Mouse (Mus musculus): ENCODE data around the gene Dnal1. TPM values are rescaled to one million over a fixed set of nuclear protein-coding genes. Genes with fewer than 3 reads are reported as not detected.

Gene Dnal1
- polyA plus RNA-seq, 1 experiment from 2014 or later: 2.8 TPM

GRCm38 (mm10) chr12:84151911-84152310, 37.7 kb downstream of the Dnal1 start:
- no peak overlapping the region for H3K27ac ChIP-seq (ENCODE audit: low read depth)
- H3K9me3 ChIP-seq (ENCODE audit: control insufficient read depth, low read length): no peaks in the 10 kb centered on the region
- H3K27me3 ChIP-seq (replicated peaks; ENCODE audit: control insufficient read depth, insufficient read depth, low read length): no peaks in the 10 kb centered on the region
- 78% methylated on average over 10 of the region's 10 CpGs for WGBS
- H3K36me3 ChIP-seq (ENCODE audit: control insufficient read depth, insufficient read depth, low read length): peaks cover 66% of the 10 kb centered on the region
- H3K9ac ChIP-seq (ENCODE audit: low read length): no peak overlapping the region
- H3K4me3 ChIP-seq (ENCODE audit: low read depth, low read length): no peak overlapping the region
- H3K4me2 ChIP-seq (ENCODE audit: low read length): no peak overlapping the region
- no peak for ATAC-seq (replicated peaks; ENCODE audit: low FRiP score, low TSS enrichment, low read depth)
- H3K4me1 ChIP-seq (replicated peaks; ENCODE audit: control insufficient read depth, insufficient read depth, low read length): peaks cover 12% of the 10 kb centered on the region
- no peak for DNase-seq (ENCODE audit: low spot score)

GRCm38 (mm10) chr12:84152352-84153190, 38.4 kb downstream of the Dnal1 start:
- Histone ChIP-seq H3K36me3 (ENCODE audit: control insufficient read depth, insufficient read depth, low read length) (peaks cover 65% of the 10 kb centered on the region), H3K27me3 (replicated peaks; ENCODE audit: control insufficient read depth, insufficient read depth, low read length) (no peaks in the 10 kb centered on the region), H3K4me1 (replicated peaks; ENCODE audit: control insufficient read depth, insufficient read depth, low read length) (peaks cover 12% of the 10 kb centered on the region), H3K4me2 (ENCODE audit: low read length) (0 out of 2 replicates have a peak overlapping the region, but pooled peaks have one; percentile 20), H3K4me3 (ENCODE audit: low read depth, low read length) (no peak overlapping the region), H3K9me3 (ENCODE audit: control insufficient read depth, low read length) (no peaks in the 10 kb centered on the region), H3K9ac (ENCODE audit: low read length) (no peak overlapping the region), H3K27ac (ENCODE audit: low read depth) (no peak overlapping the region)
- WGBS: 56% methylated on average over 32 of the region's 32 CpGs
- ATAC-seq (replicated peaks; ENCODE audit: low FRiP score, low TSS enrichment, low read depth) (peak; percentile 56; the same call in 1 of the 2 replicates), DNase-seq (ENCODE audit: low spot score) (peak; percentile 72)

- H3K4me2 ChIP-seq (ENCODE audit: low read length): no peak overlapping the region
- H3K27me3 ChIP-seq (replicated peaks; ENCODE audit: control insufficient read depth, insufficient read depth, low read length): no peaks in the 10 kb centered on the region
- H3K4me3 ChIP-seq (ENCODE audit: low read depth, low read length): no peak overlapping the region
- no peak overlapping the region for H3K27ac ChIP-seq (ENCODE audit: low read depth)
- H3K9me3 ChIP-seq (ENCODE audit: control insufficient read depth, low read length): no peaks in the 10 kb centered on the region
- DNase-seq (ENCODE audit: low spot score) (no peak), ATAC-seq (replicated peaks; ENCODE audit: low FRiP score, low TSS enrichment, low read depth) (no peak)
- H3K4me1 ChIP-seq (replicated peaks; ENCODE audit: control insufficient read depth, insufficient read depth, low read length): peaks cover 8% of the 10 kb centered on the region
- H3K9ac ChIP-seq (ENCODE audit: low read length): no peak overlapping the region
- WGBS: 78% methylated on average over 6 of the region's 6 CpGs
- H3K36me3 ChIP-seq (ENCODE audit: control insufficient read depth, insufficient read depth, low read length): peaks cover 73% of the 10 kb centered on the region
Measured at GRCm38 (mm10) chr12:84153414-84153813, 39.2 kb downstream of the Dnal1 start.

GRCm38 (mm10) chr12:84154786-84155522, 40.8 kb downstream of the Dnal1 start:
- no peak for ATAC-seq (replicated peaks; ENCODE audit: low FRiP score, low TSS enrichment, low read depth)

GRCm38 (mm10) chr12:84155523-84155871, 41.3 kb downstream of the Dnal1 start:
- Histone ChIP-seq H3K9me3 (ENCODE audit: control insufficient read depth, low read length) (no peaks in the 10 kb centered on the region), H3K9ac (ENCODE audit: low read length) (no peak overlapping the region), H3K27me3 (replicated peaks; ENCODE audit: control insufficient read depth, insufficient read depth, low read length) (no peaks in the 10 kb centered on the region), H3K4me3 (ENCODE audit: low read depth, low read length) (no peak overlapping the region), H3K27ac (ENCODE audit: low read depth) (no peak overlapping the region), H3K36me3 (ENCODE audit: control insufficient read depth, insufficient read depth, low read length) (peaks cover 89% of the 10 kb centered on the region), H3K4me2 (ENCODE audit: low read length) (no peak overlapping the region), H3K4me1 (replicated peaks; ENCODE audit: control insufficient read depth, insufficient read depth, low read length) (peaks cover 8% of the 10 kb centered on the region)
- ATAC-seq (replicated peaks; ENCODE audit: low FRiP score, low TSS enrichment, low read depth) (no peak), DNase-seq (ENCODE audit: low spot score) (no peak)
- WGBS: 86% methylated on average over 2 of the region's 2 CpGs

More at GRCm38 (mm10) chr12:84154786-84155522, 40.8 kb downstream of the Dnal1 start:
- H3K9me3 ChIP-seq (ENCODE audit: control insufficient read depth, low read length): no peaks in the 10 kb centered on the region
- DNase-seq (ENCODE audit: low spot score): no peak
- H3K4me3 ChIP-seq (ENCODE audit: low read depth, low read length): no peak overlapping the region
- peaks cover 86% of the 10 kb centered on the region for H3K36me3 ChIP-seq (ENCODE audit: control insufficient read depth, insufficient read depth, low read length)
- H3K9ac ChIP-seq (ENCODE audit: low read length): no peak overlapping the region
- H3K4me1 ChIP-seq (replicated peaks; ENCODE audit: control insufficient read depth, insufficient read depth, low read length): peaks cover 8% of the 10 kb centered on the region
- H3K4me2 ChIP-seq (ENCODE audit: low read length): no peak overlapping the region
- 54% methylated on average over 11 of the region's 11 CpGs for WGBS
- H3K27me3 ChIP-seq (replicated peaks; ENCODE audit: control insufficient read depth, insufficient read depth, low read length): no peaks in the 10 kb centered on the region
- no peak overlapping the region for H3K27ac ChIP-seq (ENCODE audit: low read depth)

GRCm38 (mm10) chr12:84156210-84156609, 42.0 kb downstream of the Dnal1 start:
- Histone ChIP-seq H3K27me3 (replicated peaks; ENCODE audit: control insufficient read depth, insufficient read depth, low read length) (no peaks in the 10 kb centered on the region), H3K27ac (ENCODE audit: low read depth) (no peak overlapping the region), H3K4me3 (ENCODE audit: low read depth, low read length) (no peak overlapping the region), H3K4me2 (ENCODE audit: low read length) (no peak overlapping the region), H3K9ac (ENCODE audit: low read length) (no peak overlapping the region), H3K36me3 (ENCODE audit: control insufficient read depth, insufficient read depth, low read length) (peaks cover 90% of the 10 kb centered on the region), H3K9me3 (ENCODE audit: control insufficient read depth, low read length) (no peaks in the 10 kb centered on the region), H3K4me1 (replicated peaks; ENCODE audit: control insufficient read depth, insufficient read depth, low read length) (peaks cover 3% of the 10 kb centered on the region)
- DNase-seq (ENCODE audit: low spot score) (no peak), ATAC-seq (replicated peaks; ENCODE audit: low FRiP score, low TSS enrichment, low read depth) (no peak)
- WGBS: 94% methylated on average over 18 of the region's 18 CpGs

- ATAC-seq (replicated peaks; ENCODE audit: low FRiP score, low TSS enrichment, low read depth) (no peak), DNase-seq (ENCODE audit: low spot score) (no peak)
- Histone ChIP-seq H3K9me3 (ENCODE audit: control insufficient read depth, low read length) (no peaks in the 10 kb centered on the region), H3K4me1 (replicated peaks; ENCODE audit: control insufficient read depth, insufficient read depth, low read length) (no peaks in the 10 kb centered on the region), H3K36me3 (ENCODE audit: control insufficient read depth, insufficient read depth, low read length) (peaks cover 81% of the 10 kb centered on the region), H3K4me3 (ENCODE audit: low read depth, low read length) (no peak overlapping the region), H3K27me3 (replicated peaks; ENCODE audit: control insufficient read depth, insufficient read depth, low read length) (no peaks in the 10 kb centered on the region), H3K27ac (ENCODE audit: low read depth) (no peak overlapping the region), H3K4me2 (ENCODE audit: low read length) (no peak overlapping the region), H3K9ac (ENCODE audit: low read length) (no peak overlapping the region)
- 86% methylated on average over 14 of the region's 14 CpGs for WGBS
Measured at GRCm38 (mm10) chr12:84158156-84158555, 44.0 kb downstream of the Dnal1 start.

GRCm38 (mm10) chr12:84160491-84160890, 46.3 kb downstream of the Dnal1 start:
- H3K9ac ChIP-seq (ENCODE audit: low read length): no peak overlapping the region
- 94% methylated on average over 8 of the region's 8 CpGs for WGBS
- H3K4me2 ChIP-seq (ENCODE audit: low read length): no peak overlapping the region
- 0 out of 2 replicates have a peak, but pooled peaks cover 3% of the 10 kb centered on the region for H3K4me1 ChIP-seq (replicated peaks; ENCODE audit: control insufficient read depth, insufficient read depth, low read length)
- peaks cover 59% of the 10 kb centered on the region for H3K36me3 ChIP-seq (ENCODE audit: control insufficient read depth, insufficient read depth, low read length)
- ATAC-seq (replicated peaks; ENCODE audit: low FRiP score, low TSS enrichment, low read depth) (no peak), DNase-seq (ENCODE audit: low spot score) (no peak)
- no peak overlapping the region for H3K4me3 ChIP-seq (ENCODE audit: low read depth, low read length)
- no peaks in the 10 kb centered on the region for H3K27me3 ChIP-seq (replicated peaks; ENCODE audit: control insufficient read depth, insufficient read depth, low read length)
- H3K9me3 ChIP-seq (ENCODE audit: control insufficient read depth, low read length): no peaks in the 10 kb centered on the region
- no peak overlapping the region for H3K27ac ChIP-seq (ENCODE audit: low read depth)
